In the genomic region with DNA sequence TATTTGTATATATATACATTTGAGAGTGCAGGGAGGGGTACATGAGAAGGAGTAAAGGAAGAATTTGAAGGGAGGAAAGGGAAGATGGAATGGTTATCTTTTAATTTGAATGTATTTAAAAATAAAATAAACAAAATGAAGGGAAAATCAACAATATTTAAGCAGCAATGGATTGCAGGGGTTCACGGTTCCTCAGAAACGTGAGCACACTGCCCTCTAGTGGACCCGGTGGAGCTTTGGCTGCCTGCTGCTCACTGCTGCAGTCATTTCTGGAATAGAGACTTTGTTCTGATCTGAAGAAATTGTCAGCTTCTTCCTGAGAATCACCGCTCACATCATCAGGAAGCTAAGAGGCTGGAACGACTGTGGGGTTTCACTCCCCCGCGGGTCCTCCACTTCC, we compare ENCODE assay signal across 9 mouse cellular contexts. TPM values are rescaled to one million over a fixed set of nuclear protein-coding genes. Genes with fewer than 3 reads are reported as not detected.
DNase-seq lines count a peak whose midpoint lies in the region; ATAC-seq and TF ChIP-seq lines count a peak whose summit lies in the region.
"Had no signal": no experiment of that assay in that cellular context is flagged by ENCODE, and none has a peak within 500 bp of the region (broad histone marks: within the 10 kb centered on the region; RNA-seq: fewer than 3 reads in every experiment).

No protein-coding gene starts in this region.

- no peak overlapping the region for H3K9ac ChIP-seq in kidney, postnatal 0 days (ENCODE audit: low read depth, low read length)
- no peak overlapping the region for H3K9ac ChIP-seq in kidney, embryonic 14.5 days (ENCODE audit: low read depth, low read length)
- H3K9ac ChIP-seq in forebrain, embryonic 13.5 days, result no peak overlapping the region
- H3K9ac ChIP-seq in midbrain, embryonic 13.5 days (replicated peaks), result no peak overlapping the region

- peak; percentile 74 for TF ChIP-seq CTCF in kidney, postnatal 0 days (IDR thresholded peaks at IDR 0.05; ENCODE audit: low read depth)

- no peak overlapping the region for H3K4me3 ChIP-seq in kidney, postnatal 0 days (replicated peaks; ENCODE audit: low read depth, low read length)
- no peak overlapping the region for H3K4me3 ChIP-seq in kidney, embryonic 14.5 days (ENCODE audit: low read length)
- no peak overlapping the region for H3K4me3 ChIP-seq in forebrain, embryonic 13.5 days
- no peak overlapping the region for H3K4me3 ChIP-seq in midbrain, embryonic 13.5 days (replicated peaks)
- H3K4me3 ChIP-seq: erythroblast, embryonic 14.5 days had no signal

- 32% methylated on average over 5 of the region's 7 CpGs for WGBS in kidney, postnatal 0 days
- WGBS in kidney, embryonic 14.5 days, result 22% methylated on average over 5 of the region's 7 CpGs
- WGBS in forebrain, embryonic 13.5 days, result 13% methylated on average over 7 of the region's 7 CpGs
- WGBS in midbrain, embryonic 13.5 days, result 28% methylated on average over 7 of the region's 7 CpGs

- DNase-seq in kidney, postnatal 0 days (ENCODE audit: low spot score), result peak; percentile 70
- peak; percentile 67 for DNase-seq in ZHBTc4 (ENCODE audit: low read depth, low spot score)
- DNase-seq in cerebellum, adult 9-10 months, result no peak

- H3K27ac ChIP-seq in kidney, postnatal 0 days, result no peak overlapping the region
- no peak overlapping the region for H3K27ac ChIP-seq in kidney, embryonic 14.5 days (ENCODE audit: low read depth, low read length)
- no peak overlapping the region for H3K27ac ChIP-seq in forebrain, embryonic 13.5 days
- H3K27ac ChIP-seq in midbrain, embryonic 13.5 days, result no peak overlapping the region

- no peaks in the 10 kb centered on the region for H3K36me3 ChIP-seq in kidney, postnatal 0 days (ENCODE audit: insufficient read depth, low read length)
- no peaks in the 10 kb centered on the region for H3K36me3 ChIP-seq in kidney, embryonic 14.5 days (ENCODE audit: control insufficient read depth, insufficient read depth, low read length)
- H3K36me3 ChIP-seq in forebrain, embryonic 13.5 days (ENCODE audit: poor library complexity, severe bottlenecking), result no peaks in the 10 kb centered on the region
- no peaks in the 10 kb centered on the region for H3K36me3 ChIP-seq in midbrain, embryonic 13.5 days

- ATAC-seq in kidney, postnatal 0 days (replicated peaks; ENCODE audit: low FRiP score, low read depth), result no peak
- no peak for ATAC-seq in kidney, embryonic 14.5 days (ENCODE audit: low FRiP score, low TSS enrichment)
- ATAC-seq in CD4-positive, CD25-positive, alpha-beta regulatory T cell, adult 4 months, result peak; percentile 37
- ATAC-seq in forebrain, embryonic 13.5 days, result peak; percentile 74
- ATAC-seq in midbrain, embryonic 13.5 days, result 0 out of 2 replicates have a peak, but pooled peaks have one; percentile 45
- ATAC-seq in frontal cortex, adult (ENCODE audit: low TSS enrichment), result no peak

- H3K4me2 ChIP-seq in kidney, postnatal 0 days (ENCODE audit: low read length), result no peak overlapping the region
- no peak overlapping the region for H3K4me2 ChIP-seq in kidney, embryonic 14.5 days (replicated peaks; ENCODE audit: low read depth, low read length)
- H3K4me2 ChIP-seq in forebrain, embryonic 13.5 days, result no peak overlapping the region
- no peak overlapping the region for H3K4me2 ChIP-seq in midbrain, embryonic 13.5 days (replicated peaks)

- H3K4me1 ChIP-seq in kidney, postnatal 0 days (replicated peaks; ENCODE audit: insufficient read depth, low read length), result no peaks in the 10 kb centered on the region
- no peaks in the 10 kb centered on the region for H3K4me1 ChIP-seq in kidney, embryonic 14.5 days (ENCODE audit: control insufficient read depth, insufficient read depth, low read length)
- H3K4me1 ChIP-seq in forebrain, embryonic 13.5 days, result 0 out of 2 replicates have a peak, but pooled peaks cover 3% of the 10 kb centered on the region
- no peaks in the 10 kb centered on the region for H3K4me1 ChIP-seq in midbrain, embryonic 13.5 days (replicated peaks)

- H3K9me3 ChIP-seq in kidney, postnatal 0 days (replicated peaks; ENCODE audit: low read length), result no peaks in the 10 kb centered on the region
- no peaks in the 10 kb centered on the region for H3K9me3 ChIP-seq in kidney, embryonic 14.5 days (ENCODE audit: control insufficient read depth, low read length)
- H3K9me3 ChIP-seq in forebrain, embryonic 13.5 days (replicated peaks), result no peaks in the 10 kb centered on the region
- H3K9me3 ChIP-seq in midbrain, embryonic 13.5 days, result no peaks in the 10 kb centered on the region

- H3K27me3 ChIP-seq in kidney, postnatal 0 days (ENCODE audit: insufficient read depth, low read length), result no peaks in the 10 kb centered on the region
- no peaks in the 10 kb centered on the region for H3K27me3 ChIP-seq in kidney, embryonic 14.5 days (ENCODE audit: control insufficient read depth, insufficient read depth, low read length)
- H3K27me3 ChIP-seq in forebrain, embryonic 13.5 days, result no peaks in the 10 kb centered on the region
- no peaks in the 10 kb centered on the region for H3K27me3 ChIP-seq in midbrain, embryonic 13.5 days

RNA-seq across cellular contexts. Expression of gene Klhl31, which starts 28.5 kb away (rescaled TPM):
- 0.49 and 0.56 TPM in 2 replicates for polyA plus RNA-seq in kidney, postnatal 0 days (2015; fragmentation: Nextera tagmentation; extraction: Ambion mirVana)
- 0.24 and 0.26 TPM in 2 replicates for polyA plus RNA-seq in kidney, embryonic 14.5 days (2014; fragmentation: Nextera tagmentation; extraction: Ambion mirVana)
- not detected for polyA plus RNA-seq in CD4-positive, CD25-positive, alpha-beta regulatory T cell, adult 4 months (2017; shearing (Covaris generic))
- 0.03 and 0.06 TPM in 2 replicates for polyA plus RNA-seq in forebrain, embryonic 13.5 days (2015; fragmentation: Nextera tagmentation; extraction: Ambion mirVana)
- 0.05 TPM in 1 of 2 replicates, not detected in the other for polyA plus RNA-seq in midbrain, embryonic 13.5 days (2015; fragmentation: Nextera tagmentation; extraction: Ambion mirVana)
- polyA plus RNA-seq: erythroblast, embryonic 14.5 days had no signal

Comparison
In these comparisons a context has a peak if more than half of its experiments do, and no peak if none do; other contexts are left out.
1. ATAC-seq: peak in CD4-positive, CD25-positive, alpha-beta regulatory T cell, adult 4 months (single experiment), forebrain, embryonic 13.5 days (single experiment) and midbrain, embryonic 13.5 days (single experiment); none in kidney, postnatal 0 days (single experiment), kidney, embryonic 14.5 days (single experiment) and frontal cortex, adult (single experiment).